Mouse (Mus musculus) brain, embryonic 14.5 days (tissue): ENCODE results near the gene Fzd2.

ENCODE experiments used
- CTCF ChIP-seq: fragments of 200-500 bp; IDR thresholded peaks from 2 replicates; pipeline ENCODE4 v1.5.1; 2012; ENCODE audit warnings: inconsistent platforms, mild to moderate bottlenecking, moderate library complexity, borderline replicate concordance; ENCODE audit not compliant: insufficient read depth, insufficient read length; ENCODE audit errors: extremely low read depth
- POLR2A ChIP-seq: fragments of 200-500 bp; IDR thresholded peaks from 2 replicates; pipeline ENCODE4 v1.6.1; 2012; ENCODE audit warnings: mild to moderate bottlenecking, inconsistent platforms, borderline replicate concordance; ENCODE audit not compliant: poor library complexity, insufficient read depth, insufficient read length, severe bottlenecking; ENCODE audit errors: extremely low read depth

- TF ChIP-seq CTCF (no peak), POLR2A (no peak)
Measured at GRCm38 (mm10) chr11:102557386-102557785, 46.8 kb upstream of the Fzd2 start.
